Mouse (Mus musculus): ENCODE measurements around the gene Plch2.
A peak's percentile ranks its signal among the peaks of the same experiment; 100 is the strongest.

Plch2 gene

GRCm38 (mm10) chr4:154960690-154961225 lies 95.8 kb downstream of the Plch2 start, which contains the start of gene Hes5:
Hes5 (plus strand) TSS chr4:154960923.
- DNase-seq (ENCODE audit: extremely low spot score, low spot score): peak; percentile 84

- DNase-seq (ENCODE audit: extremely low spot score, low spot score): no peak
Observed at GRCm38 (mm10) chr4:154960021-154960689, 96.4 kb downstream of the Plch2 start.

GRCm38 (mm10) chr4:154958621-154959020 lies 98.0 kb downstream of the Plch2 start:
- DNase-seq (ENCODE audit: extremely low spot score, low spot score): no peak

GRCm38 (mm10) chr4:154958171-154958570 lies 98.4 kb downstream of the Plch2 start:
- DNase-seq (ENCODE audit: extremely low spot score, low spot score): peak; percentile 77

GRCm38 (mm10) chr4:154957289-154957993 lies 99.1 kb downstream of the Plch2 start:
- DNase-seq (ENCODE audit: extremely low spot score, low spot score): peak; percentile 27

- no peak for DNase-seq (ENCODE audit: extremely low spot score, low spot score)
Observed at GRCm38 (mm10) chr4:154956604-154957003, 100.0 kb downstream of the Plch2 start.

- peak; percentile 73 for DNase-seq (ENCODE audit: extremely low spot score, low spot score)
Observed at GRCm38 (mm10) chr4:154952461-154953241, 103.9 kb downstream of the Plch2 start.

- DNase-seq (ENCODE audit: extremely low spot score, low spot score): peak; percentile 68
Observed at GRCm38 (mm10) chr4:154949589-154949982, 107.0 kb downstream of the Plch2 start.

- DNase-seq (ENCODE audit: extremely low spot score, low spot score): peak; percentile 51
Observed at GRCm38 (mm10) chr4:154948940-154949588, 107.5 kb downstream of the Plch2 start.

GRCm38 (mm10) chr4:154948066-154948939 lies 108.3 kb downstream of the Plch2 start:
- no peak for DNase-seq (ENCODE audit: extremely low spot score, low spot score)

- DNase-seq (ENCODE audit: extremely low spot score, low spot score): peak; percentile 77
Observed at GRCm38 (mm10) chr4:154946319-154946718, 110.3 kb downstream of the Plch2 start.

- peak; percentile 71 for DNase-seq (ENCODE audit: extremely low spot score, low spot score)
Observed at GRCm38 (mm10) chr4:154944121-154944590, 112.4 kb downstream of the Plch2 start.

- DNase-seq (ENCODE audit: extremely low spot score, low spot score): no peak
Observed at GRCm38 (mm10) chr4:154943323-154944039, 113.1 kb downstream of the Plch2 start.

GRCm38 (mm10) chr4:154942632-154943322 lies 113.8 kb downstream of the Plch2 start:
- DNase-seq (ENCODE audit: extremely low spot score, low spot score): no peak

- DNase-seq (ENCODE audit: extremely low spot score, low spot score): no peak
Observed at GRCm38 (mm10) chr4:154941831-154942230, 114.8 kb downstream of the Plch2 start.

- no peak for DNase-seq (ENCODE audit: extremely low spot score, low spot score)
Observed at GRCm38 (mm10) chr4:154940156-154940555, 116.4 kb downstream of the Plch2 start.

GRCm38 (mm10) chr4:154937746-154938145 lies 118.8 kb downstream of the Plch2 start:
- DNase-seq (ENCODE audit: extremely low spot score, low spot score): no peak

- DNase-seq (ENCODE audit: extremely low spot score, low spot score): no peak
Observed at GRCm38 (mm10) chr4:154936542-154937255, 119.9 kb downstream of the Plch2 start.

Data from neural tube, embryonic 10.5 days (tissue).